Mouse (Mus musculus) testis, postnatal 10 days (tissue): ENCODE data around the gene Wdr47.
A peak's percentile ranks its signal among the peaks of the same experiment; 100 is the strongest.
"Not testable (repeated sequence)": the region's sequence is repeated elsewhere in the genome, so short reads cannot be mapped to it uniquely, and the experiment has no call there.

ENCODE experiments used
- DNase-seq: peaks from one replicate; pipeline ENCODE4 v3.0.0; 2021; ENCODE audit warnings: low spot score

The Wdr47 gene

DNA sequence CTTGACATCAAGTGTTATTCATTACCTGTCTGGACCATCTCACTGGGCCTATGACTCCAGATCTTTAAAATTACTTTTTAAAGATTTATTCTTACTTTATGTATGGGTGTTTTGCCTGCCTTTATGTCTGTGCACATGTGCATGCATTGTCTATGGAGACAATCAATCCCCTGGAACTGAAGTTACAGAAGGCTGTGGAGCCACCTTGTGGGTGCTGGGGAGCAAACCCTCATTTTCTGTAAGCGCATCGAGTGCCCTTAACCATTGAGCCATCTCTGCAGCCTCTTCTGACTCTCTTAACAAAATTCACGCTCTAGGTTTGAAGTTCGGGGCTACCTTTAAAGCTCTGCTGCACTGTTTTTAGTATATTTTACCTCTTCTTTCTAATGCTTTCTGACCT, 48.3 kb downstream of the Wdr47 start:
- DNase-seq = no peak

DNA sequence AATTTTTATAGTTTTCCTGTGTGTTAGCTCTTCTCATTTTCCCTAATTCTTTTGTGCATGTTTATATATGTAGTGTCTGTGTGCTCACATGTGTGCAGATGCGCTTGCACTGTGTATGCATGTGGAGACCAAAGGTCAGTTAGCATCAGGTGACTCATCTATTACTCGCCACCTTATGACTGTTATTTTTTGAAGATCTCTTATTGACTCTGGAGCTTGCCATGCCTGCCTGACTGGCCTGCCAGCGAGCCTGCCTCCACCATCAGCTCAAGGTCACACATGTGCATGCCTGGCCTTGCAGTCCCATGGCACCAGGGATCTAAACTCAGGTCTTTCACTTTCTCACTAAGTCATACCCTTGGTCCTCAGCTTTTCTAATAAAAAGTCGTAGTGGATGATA, 49.9 kb downstream of the Wdr47 start:
- no peak for DNase-seq

DNA sequence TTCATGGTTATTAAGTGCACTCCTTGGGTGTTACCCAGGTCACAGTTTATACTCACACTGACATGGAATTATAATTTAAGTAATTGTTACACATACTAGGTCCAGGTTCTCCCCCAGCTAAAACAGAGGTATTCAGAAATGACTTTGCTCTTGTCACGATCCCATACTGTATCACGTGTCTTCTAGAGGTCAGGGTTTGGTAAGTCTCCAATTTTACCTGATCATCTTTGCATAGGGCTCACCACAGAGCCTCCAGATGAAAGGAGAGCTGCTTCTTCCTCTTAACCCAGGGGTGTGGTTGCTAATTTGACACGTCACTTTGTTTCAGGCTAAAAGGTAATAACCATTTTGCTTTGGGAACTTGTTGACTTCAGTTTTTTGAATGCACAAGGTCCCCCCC, 53.8 kb downstream of the Wdr47 start:
- DNase-seq = no peak

GRCm38 (mm10) chr3:108646036-108646435, 55.0 kb downstream of the Wdr47 start:
- DNase-seq = no peak

GRCm38 (mm10) chr3:108647681-108648080, 56.6 kb downstream of the Wdr47 start:
- DNase-seq = not testable (repeated sequence)

- no peak for DNase-seq
Observed at GRCm38 (mm10) chr3:108652866-108653642, 62.0 kb downstream of the Wdr47 start.

- DNase-seq = peak; percentile 98
Observed at GRCm38 (mm10) chr3:108653710-108654379, 62.8 kb downstream of the Wdr47 start, which contains the start of gene Clcc1. TSS of gene Clcc1 (plus strand) at chr3:108653913.

DNA sequence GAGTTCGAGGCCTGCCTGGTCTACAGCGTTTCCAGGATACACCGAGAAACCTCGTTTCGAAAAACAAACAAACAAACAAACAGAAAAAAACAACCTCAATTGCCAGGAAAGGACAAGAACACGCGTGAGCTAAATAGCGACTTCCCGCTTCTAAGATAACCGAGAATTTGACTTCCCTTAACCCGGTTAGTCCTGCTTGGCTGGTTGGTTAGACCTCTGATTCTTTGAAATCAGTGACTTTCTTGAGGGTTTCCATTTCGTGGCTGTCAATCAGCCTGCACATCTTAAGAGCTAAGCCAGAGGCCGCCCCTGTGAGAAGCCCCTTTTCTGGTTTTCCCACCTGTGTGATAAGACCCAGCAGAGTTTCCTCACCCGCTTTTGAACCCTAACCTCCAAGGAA, 63.5 kb downstream of the Wdr47 start:
- DNase-seq = no peak

DNA sequence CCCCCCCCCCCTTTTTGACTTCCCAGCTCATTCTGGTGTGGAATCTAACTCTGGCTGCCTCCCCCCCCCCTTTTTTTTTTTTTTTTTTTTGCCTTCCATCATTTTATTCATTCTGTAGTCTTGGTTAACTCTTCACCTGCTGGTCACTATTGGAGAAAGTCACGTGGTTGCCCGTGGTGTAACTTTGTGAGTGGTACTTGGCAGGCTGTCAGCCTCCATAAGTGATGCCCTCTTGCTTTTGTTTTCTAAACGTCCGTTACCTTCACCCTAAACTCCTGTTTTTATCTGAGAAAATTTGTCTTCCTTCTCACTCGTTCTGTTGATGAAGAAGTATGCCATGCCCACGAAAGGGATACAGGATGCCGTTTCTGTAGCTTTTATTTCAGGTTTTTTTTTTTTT, 64.4 kb downstream of the Wdr47 start:
- no peak for DNase-seq

DNA sequence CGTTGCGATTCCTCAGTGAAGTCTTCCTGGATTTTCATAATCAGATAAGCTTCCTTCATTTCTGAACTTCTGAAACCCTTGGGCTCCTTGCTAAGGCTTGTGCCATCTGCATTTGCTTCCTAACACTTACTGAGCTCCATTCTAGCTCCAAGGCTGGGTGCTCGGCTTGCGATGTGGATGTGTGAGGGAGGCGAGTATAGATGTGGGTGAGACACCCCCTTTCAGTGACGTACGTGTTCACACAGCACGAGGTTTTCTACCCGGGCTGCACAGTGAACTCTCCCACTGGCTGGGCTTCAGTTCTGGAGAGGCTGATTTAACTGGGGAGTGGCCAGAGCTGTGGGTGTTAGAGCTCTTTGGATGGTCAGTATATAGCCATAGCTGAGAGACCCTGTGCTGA, 67.5 kb downstream of the Wdr47 start:
- DNase-seq = no peak

GRCm38 (mm10) chr3:108660941-108661340, 69.9 kb downstream of the Wdr47 start:
- no peak for DNase-seq

- no peak for DNase-seq
Observed at GRCm38 (mm10) chr3:108676616-108677015, 85.5 kb downstream of the Wdr47 start.

DNA sequence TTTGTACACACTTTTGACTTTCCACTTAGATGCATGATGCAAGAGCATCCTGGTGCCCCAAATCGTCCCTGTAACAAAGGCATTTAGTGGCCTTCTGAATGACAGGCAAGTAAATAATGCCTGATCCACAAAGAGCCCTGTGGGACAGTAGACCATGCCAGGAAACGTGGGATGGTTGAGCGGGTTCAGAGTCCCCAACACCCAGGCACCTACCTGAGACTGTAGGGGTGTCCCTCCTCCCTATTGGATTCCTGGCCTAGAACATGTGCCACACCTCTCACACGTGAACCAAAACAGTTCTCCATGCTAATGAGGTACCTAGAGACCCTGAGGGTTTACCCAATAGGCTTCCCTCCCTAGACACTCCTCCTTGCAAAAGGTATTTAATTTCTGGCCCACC, 89.9 kb downstream of the Wdr47 start:
- no peak for DNase-seq

GRCm38 (mm10) chr3:108683597-108683996, 92.5 kb downstream of the Wdr47 start:
- not testable (repeated sequence) for DNase-seq

DNA sequence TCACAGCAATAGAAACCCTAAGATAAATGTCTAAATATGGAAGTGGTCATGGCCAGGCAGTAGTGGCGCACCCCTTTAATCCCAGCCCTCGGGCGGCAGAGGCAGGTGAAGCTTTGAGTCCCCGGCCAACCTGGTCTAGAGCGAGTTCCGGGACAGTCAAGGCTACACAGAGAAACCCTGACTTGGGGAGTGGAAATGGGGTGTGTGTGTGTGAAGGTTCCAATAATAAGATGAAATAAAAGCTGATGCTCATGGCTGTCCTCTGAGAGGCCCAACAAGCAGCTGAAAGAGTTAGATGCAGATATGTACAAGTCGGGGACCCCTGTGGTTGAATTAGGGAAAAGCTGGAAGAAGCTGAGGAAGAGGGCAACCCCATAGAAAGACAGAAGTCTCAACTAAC, 94.6 kb downstream of the Wdr47 start:
- DNase-seq = no peak

- peak; percentile 50 for DNase-seq
Observed at GRCm38 (mm10) chr3:108689015-108689441, 97.9 kb downstream of the Wdr47 start.

GRCm38 (mm10) chr3:108689446-108689845, 98.4 kb downstream of the Wdr47 start:
- no peak for DNase-seq

DNA sequence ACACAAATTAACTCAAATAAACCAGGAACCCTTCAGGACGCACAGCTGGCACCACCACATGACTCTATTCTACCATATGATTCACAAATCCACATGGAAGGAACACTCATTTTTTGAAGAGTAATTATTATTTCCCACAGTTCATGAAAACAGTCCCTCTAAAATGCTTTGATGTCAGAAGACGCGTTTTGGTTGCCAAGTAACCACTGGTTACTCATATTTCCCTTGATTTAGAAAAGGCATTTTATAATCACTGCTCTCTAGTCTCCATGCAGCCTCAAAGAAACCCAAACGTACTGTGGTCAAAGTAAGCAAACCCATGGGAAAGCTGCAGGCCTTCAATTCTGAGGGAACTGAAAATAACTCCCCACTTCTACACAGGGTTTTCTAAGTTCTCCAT, 98.9 kb downstream of the Wdr47 start:
- DNase-seq = no peak

GRCm38 (mm10) chr3:108694321-108694720, 103.2 kb downstream of the Wdr47 start:
- DNase-seq = no peak
